ENCODE assay signal across 8 mouse cellular contexts in genomic region chr16:92697737-92698611, GRCm38 (mm10).
DNase-seq lines count a peak whose midpoint lies in the region; ATAC-seq and TF ChIP-seq lines count a peak whose summit lies in the region.

No protein-coding gene starts in this region.

- H3K4me1 ChIP-seq in erythroblast, embryonic 14.5 days (ENCODE audit: control insufficient read depth): peaks cover 58% of the 10 kb centered on the region
- H3K4me1 ChIP-seq in hindbrain, embryonic 12.5 days: peaks cover 37% of the 10 kb centered on the region
- peaks cover 37% of the 10 kb centered on the region for H3K4me1 ChIP-seq in liver, embryonic 16.5 days (ENCODE audit: control insufficient read depth, low read depth, low read length)

- peak overlapping the region; percentile 86 for H3K4me3 ChIP-seq in gastrocnemius, adult 2 months
- peak overlapping the region; percentile 81 for H3K4me3 ChIP-seq in erythroblast, embryonic 14.5 days (replicated peaks)
- H3K4me3 ChIP-seq in hindbrain, embryonic 12.5 days: peak overlapping the region; percentile 54
- H3K4me3 ChIP-seq in liver, embryonic 16.5 days (ENCODE audit: low read depth, low read length): peak overlapping the region; percentile 79

- ATAC-seq in hindbrain, embryonic 12.5 days (ENCODE audit: low FRiP score): peak; percentile 55
- ATAC-seq in liver, embryonic 16.5 days (ENCODE audit: low read depth): 0 out of 2 replicates have a peak, but pooled peaks have one; percentile 5
- peak; percentile 11 for ATAC-seq in neutrophil, adult 5-6 weeks (ENCODE audit: extremely low read depth, insufficient number of reproducible peaks, low FRiP score, poor library complexity, severe bottlenecking)

- no peaks in the 10 kb centered on the region; the same call in 1 of the 2 replicates for H3K9me3 ChIP-seq in erythroblast, embryonic 14.5 days (ENCODE audit: control insufficient read depth, low read length)
- no peaks in the 10 kb centered on the region for H3K9me3 ChIP-seq in hindbrain, embryonic 12.5 days (replicated peaks)
- no peaks in the 10 kb centered on the region for H3K9me3 ChIP-seq in liver, embryonic 16.5 days (replicated peaks; ENCODE audit: control insufficient read depth, low read length)

- peak overlapping the region; percentile 99 for H3K4me2 ChIP-seq in hindbrain, embryonic 12.5 days (replicated peaks)
- H3K4me2 ChIP-seq in liver, embryonic 16.5 days (ENCODE audit: low read depth, low read length): peak overlapping the region; percentile 100

- TF ChIP-seq CTCF in gastrocnemius, adult 2 months (IDR thresholded peaks at IDR 0.05): no peak

- DNase-seq in gastrocnemius, adult 2 months: peak; percentile 68
- no peak for DNase-seq in gastrocnemius, adult 18-20 months (ENCODE audit: low spot score)
- DNase-seq in NIH3T3 (ENCODE audit: low read depth): peak; percentile 75
- DNase-seq in left cerebral cortex, adult 11 months (ENCODE audit: low spot score): no peak

- intact Hi-C loops in gastrocnemius, adult 2 months (cut with DNase I): loop anchor here (1.0 to 10.0 kb wide), 6 partner anchors 133 to 847 kb away; no protein-coding TSS in a partner anchor

- H3K9ac ChIP-seq in hindbrain, embryonic 12.5 days: peak overlapping the region; percentile 60
- peak overlapping the region; percentile 86 for H3K9ac ChIP-seq in liver, embryonic 16.5 days (ENCODE audit: low read depth, low read length)

- peaks cover 90% of the 10 kb centered on the region for H3K27me3 ChIP-seq in erythroblast, embryonic 14.5 days (ENCODE audit: control insufficient read depth)
- peaks cover 83% of the 10 kb centered on the region for H3K27me3 ChIP-seq in hindbrain, embryonic 12.5 days
- H3K27me3 ChIP-seq in liver, embryonic 16.5 days (ENCODE audit: control insufficient read depth, insufficient read depth, low read depth, low read length): peaks cover 45% of the 10 kb centered on the region

- under 1% methylated on average over 48 of the region's 48 CpGs for WGBS in hindbrain, embryonic 12.5 days
- WGBS in liver, embryonic 16.5 days (ENCODE audit: insufficient replicate concordance): under 1% methylated on average over 48 of the region's 48 CpGs

- no peaks in the 10 kb centered on the region for H3K36me3 ChIP-seq in erythroblast, embryonic 14.5 days (ENCODE audit: control insufficient read depth)
- H3K36me3 ChIP-seq in hindbrain, embryonic 12.5 days: no peaks in the 10 kb centered on the region
- H3K36me3 ChIP-seq in liver, embryonic 16.5 days (ENCODE audit: control insufficient read depth, insufficient read depth): no peaks in the 10 kb centered on the region

- peak overlapping the region; percentile 85 for H3K27ac ChIP-seq in gastrocnemius, adult 2 months
- peak overlapping the region; percentile 7 for H3K27ac ChIP-seq in hindbrain, embryonic 12.5 days
- H3K27ac ChIP-seq in liver, embryonic 16.5 days (ENCODE audit: low read length): peak overlapping the region; percentile 85

Comparison
In these comparisons a context has a peak if more than half of its experiments do, and no peak if none do; other contexts are left out.
1. DNase-seq: peak in gastrocnemius, adult 2 months (single experiment) and NIH3T3 (single experiment); none in gastrocnemius, adult 18-20 months (single experiment) and left cerebral cortex, adult 11 months (single experiment).
2. H3K27ac ChIP-seq: peak in every context shown above with its lines; median percentile 85 in gastrocnemius, adult 2 months; 85 in liver, embryonic 16.5 days; 7 in hindbrain, embryonic 12.5 days.
3. ATAC-seq: peak in every context shown above with its lines; median percentile 55 in hindbrain, embryonic 12.5 days; 11 in neutrophil, adult 5-6 weeks; 5 in liver, embryonic 16.5 days.
4. Peak in every context shown above with its lines, with median percentiles within 50 percentile points of each other: H3K4me3 ChIP-seq.